27 mouse cellular contexts compared by ENCODE assay signal in the genomic region with DNA sequence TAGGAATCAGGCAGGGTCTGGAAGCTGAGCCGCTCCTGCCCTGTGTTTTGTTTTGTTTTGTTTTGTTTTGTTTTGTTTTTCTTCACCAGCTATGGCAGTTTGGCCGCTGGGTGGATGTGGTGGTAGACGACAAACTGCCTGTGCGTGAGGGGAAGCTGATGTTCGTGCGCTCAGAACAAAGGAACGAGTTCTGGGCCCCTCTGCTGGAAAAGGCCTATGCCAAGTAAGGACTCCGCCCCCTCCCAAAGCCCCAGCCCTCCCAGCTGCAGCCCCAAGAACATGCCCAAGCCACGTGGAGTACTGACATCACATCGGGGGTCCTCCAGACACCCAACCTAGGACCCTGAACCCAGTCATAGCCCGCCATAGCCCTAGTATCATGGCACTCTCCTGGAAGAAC. TPM values are rescaled to one million over a fixed set of nuclear protein-coding genes. Genes with fewer than 3 reads are reported as not detected.
DNase-seq lines count a peak whose midpoint lies in the region; ATAC-seq and TF ChIP-seq lines count a peak whose summit lies in the region.
"Had no signal": no experiment of that assay in that cellular context is flagged by ENCODE, and none has a peak within 500 bp of the region (broad histone marks: within the 10 kb centered on the region; RNA-seq: fewer than 3 reads in every experiment).

No protein-coding gene starts in this region.

- TF ChIP-seq CTCF in lung, embryonic 14.5 days (IDR thresholded peaks at IDR 0.05; ENCODE audit: low read depth) = no peak
- no peak for TF ChIP-seq CTCF in thymus, adult 2 months (IDR thresholded peaks at IDR 0.05; ENCODE audit: borderline replicate concordance, control insufficient read depth, extremely low read depth, insufficient read depth, low read length, poor library complexity)
- no peak for TF ChIP-seq CTCF in E14TG2a.4 (conservative IDR thresholded peaks at IDR 0.05; ENCODE audit: low read length)

- H3K9ac ChIP-seq in lung, embryonic 14.5 days = no peak overlapping the region
- no peak overlapping the region for H3K9ac ChIP-seq in liver, embryonic 11.5 days (ENCODE audit: low read depth, low read length)
- H3K9ac ChIP-seq: embryonic facial prominence, embryonic 12.5 days; embryonic facial prominence, embryonic 15.5 days; forebrain, postnatal 0 days; heart, embryonic 13.5 days; hindbrain, embryonic 14.5 days had no signal

- H3K27me3 ChIP-seq in lung, embryonic 14.5 days (ENCODE audit: insufficient read depth, low read length) = peaks cover 9% of the 10 kb centered on the region
- H3K27me3 ChIP-seq in thymus, adult 2 months (ENCODE audit: control insufficient read depth, insufficient read depth, low read length) = no peaks in the 10 kb centered on the region
- H3K27me3 ChIP-seq in E14TG2a.4 (ENCODE audit: insufficient read depth, low read length) = peaks cover 42% of the 10 kb centered on the region
- peaks cover 18% of the 10 kb centered on the region for H3K27me3 ChIP-seq in liver, embryonic 11.5 days (replicated peaks; ENCODE audit: control insufficient read depth, insufficient read depth, low read length)
- H3K27me3 ChIP-seq: Patski had no signal

- WGBS in lung, embryonic 14.5 days = 60% methylated on average over 11 of the region's 11 CpGs
- 77% methylated on average over 11 of the region's 11 CpGs for WGBS in thymus, adult 2 months
- WGBS in liver, embryonic 11.5 days = 75% methylated on average over 11 of the region's 11 CpGs

- peak; percentile 51 for DNase-seq in lung, embryonic 14.5 days
- DNase-seq in lung, adult 18-20 months = no peak
- DNase-seq in thymus, postnatal 0 days (ENCODE audit: low spot score) = peak; percentile 36
- no peak for DNase-seq in thymus, adult 2 months
- no peak for DNase-seq in liver, embryonic 11.5 days (ENCODE audit: low spot score)
- DNase-seq: adrenal gland, adult 2 months; adrenal gland, postnatal 14 days; cerebellum, adult 11 months; cerebellum, adult 2 months; cerebellum, adult 9-11 months; cerebellum, postnatal 25 days; forebrain, postnatal 0 days; gastrocnemius, adult 2 months; gastrocnemius, postnatal 14 days; heart, adult 11 months; heart, postnatal 14 days; heart, postnatal 4 days had no signal

- TF ChIP-seq POLR2A in thymus, adult 2 months (IDR thresholded peaks at IDR 0.05; ENCODE audit: control insufficient read depth, extremely low read depth, insufficient read depth, low read length, poor library complexity) = no peak

- no peaks in the 10 kb centered on the region for H3K9me3 ChIP-seq in lung, embryonic 14.5 days (ENCODE audit: low read depth, low read length)
- H3K9me3 ChIP-seq in E14TG2a.4 (ENCODE audit: low read length) = no peaks in the 10 kb centered on the region
- H3K9me3 ChIP-seq in liver, embryonic 11.5 days (ENCODE audit: control insufficient read depth, low read length) = no peaks in the 10 kb centered on the region
- H3K9me3 ChIP-seq: embryonic facial prominence, embryonic 12.5 days; embryonic facial prominence, embryonic 15.5 days; G1E; heart, embryonic 10.5 days; heart, embryonic 13.5 days had no signal

- no peak overlapping the region for H3K4me3 ChIP-seq in lung, embryonic 14.5 days (ENCODE audit: low read depth, low read length)
- no peak overlapping the region for H3K4me3 ChIP-seq in thymus, adult 2 months (ENCODE audit: control insufficient read depth, insufficient read depth, low read length)
- peak overlapping the region; percentile 27 for H3K4me3 ChIP-seq in E14TG2a.4 (replicated peaks; ENCODE audit: low read length)
- no peak overlapping the region for H3K4me3 ChIP-seq in liver, embryonic 11.5 days (ENCODE audit: low read depth, low read length)
- H3K4me3 ChIP-seq: embryonic facial prominence, embryonic 12.5 days; embryonic facial prominence, embryonic 15.5 days; gastrocnemius, adult 2 months; heart, embryonic 10.5 days; heart, embryonic 13.5 days had no signal

- H3K27ac ChIP-seq in lung, embryonic 14.5 days (ENCODE audit: low read depth) = no peak overlapping the region
- no peak overlapping the region for H3K27ac ChIP-seq in thymus, adult 2 months (ENCODE audit: control insufficient read depth, insufficient read depth, low read length)
- no peak overlapping the region for H3K27ac ChIP-seq in liver, embryonic 11.5 days (ENCODE audit: low read depth, low read length)
- H3K27ac ChIP-seq: embryonic facial prominence, embryonic 12.5 days; embryonic facial prominence, embryonic 15.5 days; gastrocnemius, adult 2 months; heart, embryonic 10.5 days; heart, embryonic 13.5 days; hindbrain, embryonic 14.5 days; hindbrain, postnatal 0 days had no signal

- ATAC-seq in lung, embryonic 14.5 days (ENCODE audit: insufficient read depth) = no peak
- no peak for ATAC-seq in liver, embryonic 11.5 days (replicated peaks; ENCODE audit: low FRiP score)
- ATAC-seq: forebrain, embryonic 14.5 days; forebrain, postnatal 0 days; hindbrain, postnatal 0 days; Patski had no signal

- no peaks in the 10 kb centered on the region for H3K4me1 ChIP-seq in lung, embryonic 14.5 days (ENCODE audit: insufficient read depth)
- H3K4me1 ChIP-seq in thymus, adult 2 months (replicated peaks; ENCODE audit: control insufficient read depth, insufficient read depth, low read length) = peaks cover 18% of the 10 kb centered on the region
- peaks cover 60% of the 10 kb centered on the region for H3K4me1 ChIP-seq in E14TG2a.4 (replicated peaks; ENCODE audit: low read depth, low read length)
- peaks cover 3% of the 10 kb centered on the region; the same call in 1 of the 2 replicates for H3K4me1 ChIP-seq in liver, embryonic 11.5 days (replicated peaks; ENCODE audit: control insufficient read depth, insufficient read depth, low read length)

- no peaks in the 10 kb centered on the region for H3K36me3 ChIP-seq in lung, embryonic 14.5 days (ENCODE audit: insufficient read depth)
- H3K36me3 ChIP-seq in thymus, adult 2 months (ENCODE audit: control insufficient read depth, insufficient read depth, low read length) = no peaks in the 10 kb centered on the region
- no peaks in the 10 kb centered on the region for H3K36me3 ChIP-seq in E14TG2a.4 (ENCODE audit: insufficient read depth, low read length)
- H3K36me3 ChIP-seq in liver, embryonic 11.5 days (ENCODE audit: control insufficient read depth, insufficient read depth, low read length) = no peaks in the 10 kb centered on the region
- H3K36me3 ChIP-seq: embryonic facial prominence, embryonic 12.5 days; embryonic facial prominence, embryonic 15.5 days; G1E; heart, embryonic 10.5 days; heart, embryonic 13.5 days had no signal

- no peak overlapping the region for H3K4me2 ChIP-seq in lung, embryonic 14.5 days
- H3K4me2 ChIP-seq in liver, embryonic 11.5 days = no peak overlapping the region
- H3K4me2 ChIP-seq: embryonic facial prominence, embryonic 12.5 days; embryonic facial prominence, embryonic 15.5 days; heart, embryonic 13.5 days; hindbrain, embryonic 14.5 days had no signal

RNA-seq across cellular contexts. Expression of a gene that starts 1.8 kb away (rescaled TPM):
- polyA plus RNA-seq in lung, embryonic 14.5 days (2014; fragmentation: Nextera tagmentation; extraction: Ambion mirVana) = 0.42 and 0.61 TPM in 2 replicates
- polyA plus RNA-seq in thymus, postnatal 0 days (2015; fragmentation: Nextera tagmentation; extraction: Ambion mirVana) = 0.23 and 0.53 TPM in 2 replicates
- polyA plus RNA-seq in thymus, adult 2 months (2012; rRNA removed) = 0.20 and 1.00 TPM in 2 replicates
- 0.21 and 0.37 TPM in 2 replicates for polyA plus RNA-seq in liver, embryonic 11.5 days (2014; fragmentation: Nextera tagmentation; extraction: Ambion mirVana)

RNA-seq across cellular contexts. Expression of a gene that starts 19.4 kb away (rescaled TPM):
- 1.0 and 1.7 TPM in 2 replicates for polyA plus RNA-seq in lung, embryonic 14.5 days (2014; fragmentation: Nextera tagmentation; extraction: Ambion mirVana)
- polyA plus RNA-seq in thymus, postnatal 0 days (2015; fragmentation: Nextera tagmentation; extraction: Ambion mirVana) = 0.99 and 1.1 TPM in 2 replicates
- polyA plus RNA-seq in thymus, adult 2 months (2012; rRNA removed) = 13.0 and 15.5 TPM in 2 replicates
- not detected in 2 replicates for polyA plus RNA-seq in liver, embryonic 11.5 days (2014; fragmentation: Nextera tagmentation; extraction: Ambion mirVana)
- polyA plus RNA-seq: cerebellum, adult 2 months had no signal

RNA-seq across cellular contexts. Expression of a gene that starts 49.4 kb away (rescaled TPM):
- polyA plus RNA-seq in lung, embryonic 14.5 days (2014; fragmentation: Nextera tagmentation; extraction: Ambion mirVana) = 3.2 and 3.7 TPM in 2 replicates
- 10.1 and 12.0 TPM in 2 replicates for polyA plus RNA-seq in thymus, postnatal 0 days (2015; fragmentation: Nextera tagmentation; extraction: Ambion mirVana)
- polyA plus RNA-seq in thymus, adult 2 months (2012; rRNA removed) = 23.2 and 29.7 TPM in 2 replicates
- polyA plus RNA-seq in liver, embryonic 11.5 days (2014; fragmentation: Nextera tagmentation; extraction: Ambion mirVana) = 2.9 and 5.1 TPM in 2 replicates

RNA-seq across cellular contexts. Expression of a gene that starts 58.0 kb away (rescaled TPM):
- 127 and 133 TPM in 2 replicates for polyA plus RNA-seq in lung, embryonic 14.5 days (2014; fragmentation: Nextera tagmentation; extraction: Ambion mirVana)
- 167 and 184 TPM in 2 replicates for polyA plus RNA-seq in thymus, postnatal 0 days (2015; fragmentation: Nextera tagmentation; extraction: Ambion mirVana)
- 287 and 359 TPM in 2 replicates for polyA plus RNA-seq in thymus, adult 2 months (2012; rRNA removed)
- 107 TPM in 2 replicates for polyA plus RNA-seq in liver, embryonic 11.5 days (2014; fragmentation: Nextera tagmentation; extraction: Ambion mirVana)

Comparison
In these comparisons a context has a peak if more than half of its experiments do, and no peak if none do; other contexts are left out.
1. DNase-seq: peak in lung, embryonic 14.5 days (single experiment) and thymus, postnatal 0 days (single experiment); none in lung, adult 18-20 months (0 of 2), thymus, adult 2 months (single experiment) and liver, embryonic 11.5 days (single experiment).